Mouse (Mus musculus): Measurements from ENCODE around the gene Slc4a1. TPM values are rescaled to one million over a fixed set of nuclear protein-coding genes. Genes with fewer than 3 reads are reported as not detected.

Gene Slc4a1
- total RNA-seq, 2 experiments from 2014 or later, result 0.15 to 0.23 TPM

DNA sequence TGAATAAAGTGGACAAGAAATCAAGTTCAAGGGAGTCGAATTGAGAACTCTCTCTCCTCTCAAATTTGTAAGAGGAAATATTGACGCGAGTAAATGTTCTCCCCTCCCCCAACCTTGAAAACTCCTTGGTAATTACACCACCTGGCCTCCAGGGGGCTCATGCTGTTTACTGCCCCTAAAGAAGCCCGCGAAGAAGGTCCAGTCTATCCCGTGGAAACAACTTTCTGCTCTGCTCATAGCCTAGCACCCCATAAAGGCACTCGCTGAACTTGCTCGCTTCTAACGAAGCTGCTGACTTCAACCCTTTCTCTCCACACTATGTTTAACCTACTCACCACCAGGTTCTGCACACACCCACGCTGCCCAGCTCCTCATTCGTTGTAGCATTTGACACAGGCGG is 11.2 kb upstream of the Slc4a1 start:
- H3K4me3 ChIP-seq, result no peak overlapping the region
- DNase-seq (ENCODE audit: low spot score in 2 of 2), result no peak
- no peak overlapping the region for H3K27ac ChIP-seq
- TF ChIP-seq CTCF (conservative IDR thresholded peaks at IDR 0.05), result peak; percentile 58

DNA sequence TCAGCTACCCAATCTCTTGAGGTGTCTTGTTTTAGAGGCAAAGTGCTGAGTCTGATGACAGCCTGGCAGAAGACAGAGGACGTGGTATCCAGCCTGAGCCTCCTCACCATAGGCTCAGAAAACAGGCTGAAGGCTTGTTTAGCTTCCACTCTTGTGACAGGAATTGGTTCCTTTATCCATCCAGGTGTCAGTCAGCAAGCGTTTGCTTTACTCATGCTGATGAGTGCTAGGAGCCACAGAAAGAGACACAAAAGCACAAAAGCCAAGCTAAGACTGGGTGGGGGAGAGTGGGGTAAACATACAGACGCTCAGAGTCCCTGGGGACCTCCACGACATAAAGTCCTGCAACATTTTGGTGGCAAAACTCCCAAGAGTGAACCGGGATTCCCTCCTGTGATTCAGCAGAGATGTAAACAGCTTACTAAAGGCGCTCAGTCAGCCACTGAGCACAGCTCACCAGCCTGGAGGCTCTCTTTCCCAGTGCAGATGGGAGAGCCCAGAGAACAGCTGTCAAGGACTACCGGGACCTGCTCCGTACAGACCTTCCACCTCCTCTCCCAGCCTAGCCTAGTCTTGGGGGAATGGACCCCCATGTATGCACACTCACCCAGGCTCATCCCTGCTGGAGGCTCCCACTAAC is 10.3 kb upstream of the Slc4a1 start:
- TF ChIP-seq CTCF (conservative IDR thresholded peaks at IDR 0.05), result no peak
- Histone ChIP-seq H3K27ac (no peak overlapping the region), H3K4me3 (no peak overlapping the region)
- no peak for DNase-seq (ENCODE audit: low spot score in 2 of 2)

DNA sequence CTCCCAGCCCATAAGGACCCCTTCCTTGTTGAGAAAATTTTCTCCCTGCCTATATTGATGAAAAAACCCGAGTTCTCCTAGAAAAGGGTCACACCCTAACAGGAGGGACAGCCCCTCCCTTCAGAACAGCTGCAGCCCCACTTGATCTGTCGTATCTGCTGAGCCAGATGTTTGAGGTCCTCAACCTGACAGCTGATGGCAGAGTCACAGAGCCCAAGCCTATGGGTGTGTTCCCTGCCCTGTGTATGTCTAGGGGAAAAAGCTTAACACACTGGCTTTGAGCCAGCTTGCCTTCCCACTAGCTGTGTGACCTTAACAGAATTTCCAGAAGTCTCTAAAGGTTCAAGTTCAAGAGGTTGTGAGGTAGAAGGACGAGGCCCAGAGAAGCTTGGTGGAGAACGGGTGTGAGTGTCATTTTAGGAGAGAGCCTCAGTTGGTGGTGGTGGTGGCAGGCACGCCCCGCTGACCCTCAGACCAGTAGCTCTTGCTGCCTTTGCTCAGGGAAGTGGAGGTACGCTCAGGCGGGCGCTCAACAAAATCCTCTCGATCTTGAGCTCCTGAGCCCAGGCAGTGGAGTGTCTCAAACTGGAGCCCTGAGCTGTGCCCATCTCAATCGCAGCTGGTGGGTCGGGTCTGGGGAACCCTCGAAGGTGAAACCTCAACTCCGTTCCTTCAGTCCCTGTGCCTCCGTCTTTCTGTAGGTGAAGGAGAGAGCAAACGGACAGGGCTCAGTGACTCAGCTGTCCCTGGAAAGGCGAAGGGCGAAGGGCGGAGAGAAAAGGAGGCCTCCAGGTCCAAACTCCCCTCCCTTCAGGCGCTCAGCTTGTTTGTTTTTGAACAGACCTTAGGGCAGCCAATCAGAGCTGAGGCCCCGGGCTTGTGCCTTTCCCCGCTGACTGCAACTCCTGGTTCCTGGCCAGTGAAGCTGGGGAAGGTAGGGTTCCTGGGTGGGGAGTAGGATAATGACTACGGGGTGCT is 9.5 kb upstream of the Slc4a1 start:
- Histone ChIP-seq H3K4me3 (peak overlapping the region; percentile 13; the same call in 1 of the 2 replicates), H3K27ac (no peak overlapping the region)
- no peak for DNase-seq (ENCODE audit: low spot score in 2 of 2)
- TF ChIP-seq CTCF (conservative IDR thresholded peaks at IDR 0.05), result no peak

DNA sequence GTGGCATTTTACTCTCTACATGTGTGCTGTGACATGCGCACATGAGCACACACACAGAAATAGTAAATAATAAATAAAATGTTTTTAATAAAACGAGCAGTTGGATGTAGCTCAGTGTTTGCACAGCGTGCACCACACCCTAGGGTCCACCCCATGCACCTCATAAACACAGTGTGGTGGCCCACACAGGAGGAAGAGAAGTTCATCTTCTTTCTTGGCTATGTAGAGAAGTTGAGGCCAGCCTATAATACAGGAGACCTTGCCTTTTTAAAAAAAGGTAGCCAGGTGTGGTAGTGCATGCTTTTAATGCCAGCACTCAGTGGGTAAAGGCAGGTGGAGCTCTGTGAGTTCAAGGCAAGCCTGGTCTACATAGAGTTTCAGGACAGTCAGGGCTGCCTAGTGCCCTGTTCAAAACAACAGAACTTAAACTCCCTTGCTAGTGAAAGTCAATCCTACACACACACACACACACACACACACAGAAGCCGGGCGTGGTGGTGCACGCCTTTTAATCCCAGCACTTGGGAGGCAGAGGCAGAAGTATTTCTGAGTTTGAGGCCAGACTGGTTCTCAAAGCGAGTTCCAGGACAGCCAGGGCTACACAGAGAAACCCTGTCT is 8.2 kb upstream of the Slc4a1 start:
- no peak for TF ChIP-seq CTCF (conservative IDR thresholded peaks at IDR 0.05)
- no peak for DNase-seq (ENCODE audit: low spot score in 2 of 2)
- H3K27ac ChIP-seq, result no peak overlapping the region
- H3K4me3 ChIP-seq, result no peak overlapping the region

DNA sequence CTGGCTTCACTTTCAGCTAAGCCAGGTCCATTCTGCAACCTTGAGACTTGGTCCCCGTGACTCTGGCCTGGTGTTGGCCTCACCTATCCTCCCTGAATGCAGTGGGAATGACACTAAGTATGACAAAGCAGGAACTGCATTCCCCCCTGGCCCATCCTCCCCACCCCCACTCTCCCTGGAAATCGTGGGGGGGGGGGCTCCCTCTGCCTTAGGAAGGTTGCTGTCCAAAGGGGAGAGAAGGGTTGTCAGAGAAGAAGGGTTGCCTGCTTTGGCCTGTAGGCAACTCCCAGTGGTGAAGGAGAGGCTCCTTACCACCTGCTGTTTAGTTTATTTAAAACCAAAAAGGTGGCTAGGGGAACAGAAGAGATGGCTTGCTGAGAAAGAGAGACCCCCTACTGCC is 7.6 kb upstream of the Slc4a1 start:
- Histone ChIP-seq H3K4me3 (no peak overlapping the region), H3K27ac (no peak overlapping the region)
- no peak for DNase-seq (ENCODE audit: low spot score in 2 of 2)
- TF ChIP-seq CTCF (conservative IDR thresholded peaks at IDR 0.05), result no peak

DNA sequence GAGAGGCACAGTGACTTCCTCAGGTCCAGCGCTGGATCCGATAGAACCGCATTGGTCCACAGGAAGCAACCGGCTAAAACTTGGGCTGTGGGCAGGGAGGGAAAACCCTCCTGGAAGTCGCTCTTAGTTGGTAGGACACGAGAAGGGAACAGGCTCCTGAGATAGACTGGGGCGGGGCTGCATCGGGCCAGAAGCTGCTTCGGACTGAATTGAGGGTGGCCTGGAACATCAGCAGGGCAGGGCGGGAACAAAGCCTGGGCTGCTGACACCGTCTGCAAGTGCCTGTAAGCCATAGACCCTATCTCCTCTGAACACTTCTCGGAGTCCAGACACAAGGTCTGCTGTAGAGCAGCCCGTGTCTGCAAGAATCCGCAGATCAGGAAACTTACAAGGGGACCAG is 6.9 kb upstream of the Slc4a1 start:
- TF ChIP-seq CTCF (conservative IDR thresholded peaks at IDR 0.05), result no peak

DNA sequence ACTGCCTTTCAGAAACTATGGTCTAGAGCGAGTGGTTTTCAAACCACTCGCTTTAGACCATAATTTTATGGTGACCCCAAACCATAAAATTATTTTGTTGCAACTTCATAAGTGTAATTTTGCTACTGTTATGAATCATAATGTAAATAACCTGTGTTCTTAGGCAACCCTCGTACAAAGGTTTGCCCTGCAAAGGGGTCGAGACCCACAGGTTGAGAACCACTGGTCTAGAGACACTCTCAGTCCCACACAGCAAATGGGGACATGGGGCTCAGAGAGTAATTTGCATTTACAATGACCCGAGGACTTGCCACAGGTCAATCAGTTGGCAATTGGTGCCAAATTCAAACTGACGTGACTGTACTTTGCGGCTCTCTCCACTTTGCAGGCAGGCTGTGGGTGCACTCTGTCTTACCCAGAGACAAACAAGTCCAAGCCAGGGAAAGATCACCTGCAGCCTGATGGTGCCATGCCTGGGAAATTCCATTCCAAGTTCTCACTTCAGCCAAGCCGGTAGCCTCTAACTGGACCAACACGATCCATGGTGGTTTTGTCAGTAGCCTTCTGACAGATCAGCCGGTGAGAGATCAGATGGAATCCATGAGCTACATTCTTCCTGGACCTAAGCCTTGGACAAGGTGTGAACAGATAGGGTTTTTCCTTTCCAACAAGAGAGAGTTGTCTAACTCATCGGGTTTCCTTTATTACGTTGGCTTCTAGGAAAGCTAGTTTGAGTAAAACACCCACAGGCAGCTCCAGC is 6.1 kb upstream of the Slc4a1 start:
- TF ChIP-seq CTCF (conservative IDR thresholded peaks at IDR 0.05), result no peak

More for the DNA sequence above, 6.9 kb upstream of the Slc4a1 start:
- DNase-seq (ENCODE audit: low spot score in 2 of 2), result no peak
- H3K27ac ChIP-seq, result no peak overlapping the region
- no peak overlapping the region for H3K4me3 ChIP-seq

DNA sequence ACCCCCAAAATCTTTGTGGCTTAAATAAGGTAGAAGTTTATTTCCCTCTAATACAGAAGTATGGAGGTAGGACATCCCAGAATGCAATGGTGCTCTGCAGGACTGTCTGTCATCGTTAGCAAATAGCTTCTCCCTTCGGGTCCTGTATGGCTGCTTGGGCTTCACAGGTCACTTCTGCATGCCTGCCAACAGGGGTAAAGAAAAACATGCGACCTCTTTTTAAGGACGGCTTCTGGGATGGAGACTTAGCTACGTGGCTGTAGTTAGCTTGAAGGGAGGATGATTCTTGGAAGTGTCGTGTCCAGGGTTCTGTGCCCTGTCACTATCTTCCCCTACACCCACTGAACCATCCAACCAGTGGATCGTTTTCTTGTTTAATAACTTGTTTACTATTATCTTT is 4.3 kb upstream of the Slc4a1 start:
- Histone ChIP-seq H3K27ac (no peak overlapping the region), H3K4me3 (no peak overlapping the region)
- DNase-seq (ENCODE audit: low spot score in 2 of 2), result no peak
- no peak for TF ChIP-seq CTCF (conservative IDR thresholded peaks at IDR 0.05)

More for the DNA sequence above, 6.1 kb upstream of the Slc4a1 start:
- H3K27ac ChIP-seq, result no peak overlapping the region
- no peak for DNase-seq (ENCODE audit: low spot score in 2 of 2)
- H3K4me3 ChIP-seq, result no peak overlapping the region

DNA sequence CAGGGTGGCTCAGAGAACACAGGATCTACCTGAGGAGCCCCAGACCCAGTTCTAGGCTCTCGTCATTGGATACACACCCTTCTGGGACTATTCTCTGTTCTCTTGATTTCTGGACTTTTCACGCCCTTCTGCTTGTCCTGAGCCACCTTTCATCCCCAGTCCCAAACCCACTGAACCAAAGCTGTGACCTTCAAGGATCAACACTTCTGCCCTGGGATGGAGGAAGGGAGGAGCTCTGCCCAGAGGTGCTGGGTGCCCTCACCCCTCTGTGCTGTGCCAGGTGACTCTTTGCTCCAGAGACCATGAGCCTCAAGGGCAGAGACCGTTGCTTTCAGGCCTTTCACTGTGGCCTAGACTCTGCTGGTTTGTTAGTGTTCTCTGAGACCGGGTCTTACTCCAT is 3.3 kb upstream of the Slc4a1 start:
- no peak for DNase-seq (ENCODE audit: low spot score in 2 of 2)
- Histone ChIP-seq H3K4me3 (no peak overlapping the region), H3K27ac (no peak overlapping the region)
- no peak for TF ChIP-seq CTCF (conservative IDR thresholded peaks at IDR 0.05)

DNA sequence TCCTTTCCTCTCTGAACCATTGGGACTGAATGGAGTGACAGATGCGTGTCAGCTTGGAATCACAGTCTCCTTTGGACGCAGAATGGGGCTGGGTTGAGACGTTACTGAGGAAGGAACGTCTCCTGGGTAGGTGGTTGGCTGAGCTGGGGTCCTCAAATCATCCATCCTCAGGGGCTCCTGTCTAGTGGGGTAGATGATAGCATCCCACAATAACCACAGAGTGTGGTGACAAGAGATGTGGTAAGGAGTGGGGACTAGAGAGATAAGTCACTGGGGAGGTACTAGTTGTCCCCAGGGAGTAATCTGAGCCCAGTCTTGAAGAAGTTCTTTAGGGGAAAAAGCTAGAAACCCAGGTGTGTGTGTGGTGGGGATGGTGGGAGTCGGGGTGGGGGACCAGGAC is 2.3 kb upstream of the Slc4a1 start:
- no peak overlapping the region for H3K4me3 ChIP-seq
- DNase-seq (ENCODE audit: low spot score in 2 of 2), result no peak
- TF ChIP-seq CTCF (conservative IDR thresholded peaks at IDR 0.05), result no peak
- H3K27ac ChIP-seq, result no peak overlapping the region

DNA sequence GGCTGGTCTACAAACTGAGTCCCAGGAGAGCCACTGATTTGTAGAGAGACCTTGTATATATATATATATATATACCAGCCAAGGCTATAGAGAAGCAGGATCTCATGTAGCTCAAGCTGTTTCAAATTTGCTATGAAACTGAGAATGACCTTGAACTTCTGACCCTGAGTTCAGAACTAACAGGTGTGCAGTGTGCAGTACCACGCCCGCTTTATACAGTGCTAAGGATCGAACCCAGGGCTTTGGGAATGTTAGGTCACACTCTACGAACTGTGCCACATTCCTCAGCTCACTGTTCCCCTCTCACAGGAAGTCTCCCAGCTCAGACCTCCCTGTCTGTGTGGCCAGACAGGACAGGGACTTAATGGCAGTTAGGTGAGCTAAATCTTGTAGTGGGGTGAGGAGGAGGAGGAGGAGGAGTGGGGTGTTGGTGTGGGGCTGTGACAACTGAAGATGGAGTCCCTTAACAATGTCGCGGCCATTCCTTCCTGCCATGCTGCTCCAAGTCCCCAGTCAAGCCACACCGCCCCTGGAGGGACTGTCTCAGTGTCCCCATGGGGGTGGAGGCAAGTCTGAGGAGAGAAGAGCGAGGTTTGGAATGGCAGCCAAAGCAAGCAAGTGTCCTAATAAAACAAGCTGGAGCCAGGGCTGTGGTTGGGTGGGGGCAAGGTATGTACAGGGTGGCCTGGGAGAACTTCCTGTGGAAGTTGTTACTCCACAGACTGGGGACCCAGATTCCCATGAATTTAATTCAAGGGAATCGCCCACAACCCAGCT is 1.7 kb upstream of the Slc4a1 start:
- no peak for DNase-seq (ENCODE audit: low spot score in 2 of 2)
- H3K27ac ChIP-seq, result no peak overlapping the region
- TF ChIP-seq CTCF (conservative IDR thresholded peaks at IDR 0.05), result no peak
- no peak overlapping the region for H3K4me3 ChIP-seq

DNA sequence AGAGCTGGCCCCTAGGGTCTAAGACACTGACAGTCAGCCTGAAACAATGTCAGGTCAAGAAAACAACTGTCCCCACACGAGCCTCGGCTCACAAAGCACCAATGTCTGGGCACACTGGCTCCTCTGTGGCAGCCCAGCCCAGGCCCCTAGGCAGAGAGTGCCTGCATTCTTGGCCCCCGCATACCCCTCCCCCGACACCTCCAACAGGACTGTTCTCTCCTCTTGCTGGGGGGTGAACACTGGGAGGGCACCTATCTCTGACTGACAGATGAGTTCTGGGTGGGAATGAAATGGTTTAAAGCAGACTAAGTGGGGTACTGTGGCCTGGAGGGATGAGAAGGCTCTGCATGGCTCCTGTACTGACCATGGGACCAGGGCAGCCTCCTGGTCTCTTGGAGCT is 304 bp downstream of the Slc4a1 start:
- no peak overlapping the region for H3K4me3 ChIP-seq
- DNase-seq (ENCODE audit: low spot score in 2 of 2), result no peak
- TF ChIP-seq CTCF (conservative IDR thresholded peaks at IDR 0.05), result no peak
- no peak overlapping the region for H3K27ac ChIP-seq

Measured in layer of hippocampus, adult 2 months (tissue).